ENCODE assay signal across 8 mouse cellular contexts in genomic region chr9:95279590-95280344, GRCm38 (mm10).
DNase-seq lines count a peak whose midpoint lies in the region; ATAC-seq and TF ChIP-seq lines count a peak whose summit lies in the region.

No protein-coding gene starts in this region.

- no peak overlapping the region for H3ac ChIP-seq in C2C12 (ENCODE audit: control insufficient read depth, insufficient read length, low read depth)

- H3K36me3 ChIP-seq in C2C12 (ENCODE audit: control insufficient read depth, insufficient read depth): no peaks in the 10 kb centered on the region
- H3K36me3 ChIP-seq in kidney, adult 2 months (ENCODE audit: control insufficient read depth, insufficient read depth, low read length): no peaks in the 10 kb centered on the region
- no peaks in the 10 kb centered on the region for H3K36me3 ChIP-seq in hindbrain, embryonic 14.5 days (replicated peaks; ENCODE audit: control insufficient read depth, insufficient read depth)
- no peaks in the 10 kb centered on the region for H3K36me3 ChIP-seq in forebrain, postnatal 0 days (ENCODE audit: insufficient read depth)

- no peak for TF ChIP-seq CTCF in C2C12 (IDR thresholded peaks at IDR 0.05; ENCODE audit: control insufficient read depth, insufficient read depth, insufficient read length)
- no peak for TF ChIP-seq CTCF in kidney, adult 2 months (conservative IDR thresholded peaks at IDR 0.05; ENCODE audit: insufficient read depth, insufficient read length, low read depth, low read length)
- no peak for TF ChIP-seq CTCF in forebrain, postnatal 0 days (IDR thresholded peaks at IDR 0.05; ENCODE audit: low read depth)

- H3K79me2 ChIP-seq in C2C12 (ENCODE audit: control insufficient read depth, insufficient read depth): no peaks in the 10 kb centered on the region

- no peaks in the 10 kb centered on the region for H3K27me3 ChIP-seq in C2C12 (ENCODE audit: control insufficient read depth, insufficient read depth, insufficient read length)
- H3K27me3 ChIP-seq in kidney, adult 2 months (replicated peaks; ENCODE audit: control insufficient read depth, insufficient read depth, low read length): no peaks in the 10 kb centered on the region
- no peaks in the 10 kb centered on the region for H3K27me3 ChIP-seq in hindbrain, embryonic 14.5 days (ENCODE audit: control insufficient read depth, insufficient read depth, low read length)
- H3K27me3 ChIP-seq in forebrain, postnatal 0 days (ENCODE audit: insufficient read depth, low read length): no peaks in the 10 kb centered on the region

- no peak for TF ChIP-seq POLR2A in kidney, adult 2 months (IDR thresholded peaks at IDR 0.05; ENCODE audit: low read depth, low read length)

- H3K27ac ChIP-seq in kidney, adult 2 months (ENCODE audit: insufficient read depth, low read depth, low read length): peak overlapping the region; percentile 35; the same call in 1 of the 2 replicates
- H3K27ac ChIP-seq in hindbrain, embryonic 14.5 days: no peak overlapping the region
- H3K27ac ChIP-seq in forebrain, postnatal 0 days (ENCODE audit: low read depth, low read length): no peak overlapping the region; the same call in 1 of the 2 replicates

- no peaks in the 10 kb centered on the region for H3K79me3 ChIP-seq in C2C12 (ENCODE audit: low read depth)

- H3K4me3 ChIP-seq in C2C12 (ENCODE audit: insufficient read depth, poor library complexity, severe bottlenecking): no peak overlapping the region
- no peak overlapping the region for H3K4me3 ChIP-seq in kidney, adult 2 months (ENCODE audit: insufficient read depth, low read depth, low read length)
- no peak overlapping the region for H3K4me3 ChIP-seq in hindbrain, embryonic 14.5 days (replicated peaks; ENCODE audit: low read length)
- H3K4me3 ChIP-seq in forebrain, postnatal 0 days (ENCODE audit: low read depth, low read length): no peak overlapping the region

- 0 out of 2 replicates have a peak, but pooled peaks cover 2% of the 10 kb centered on the region for H3K4me1 ChIP-seq in kidney, adult 2 months (ENCODE audit: control insufficient read depth, insufficient read depth, low read length)
- no peaks in the 10 kb centered on the region for H3K4me1 ChIP-seq in hindbrain, embryonic 14.5 days (replicated peaks; ENCODE audit: control insufficient read depth, insufficient read depth, low read length)
- no peaks in the 10 kb centered on the region for H3K4me1 ChIP-seq in forebrain, postnatal 0 days (ENCODE audit: insufficient read depth)

- H3K9ac ChIP-seq in hindbrain, embryonic 14.5 days: no peak overlapping the region
- H3K9ac ChIP-seq in forebrain, postnatal 0 days: no peak overlapping the region

- H3K4me2 ChIP-seq in hindbrain, embryonic 14.5 days (replicated peaks): no peak overlapping the region
- no peak overlapping the region for H3K4me2 ChIP-seq in forebrain, postnatal 0 days (ENCODE audit: low read depth)

- WGBS in kidney, adult 2 months: 56% methylated on average over 10 of the region's 10 CpGs
- WGBS in hindbrain, embryonic 14.5 days: 80% methylated on average over 10 of the region's 10 CpGs
- WGBS in forebrain, postnatal 0 days: 67% methylated on average over 10 of the region's 10 CpGs

- peak; percentile 15 to 40 for DNase-seq in CD8-positive naive resting alpha-beta T cell, adult 2 months (ENCODE audit: low read depth in 2 of 2, low spot score in 2 of 2)
- peak; percentile 20 for DNase-seq in gastrocnemius, postnatal 25 days
- DNase-seq in kidney, adult 2 months: peak; percentile 80
- peak; percentile 65 for DNase-seq in lung, postnatal 14 days
- no peak for DNase-seq in hindbrain, embryonic 14.5 days (ENCODE audit: low spot score)
- DNase-seq in forebrain, postnatal 0 days: no peak
- DNase-seq in cerebellum, adult 8-10 months: no peak

- ATAC-seq in hindbrain, embryonic 14.5 days (ENCODE audit: low FRiP score): no peak
- ATAC-seq in forebrain, postnatal 0 days: no peak

- H3K9me3 ChIP-seq in hindbrain, embryonic 14.5 days (ENCODE audit: control insufficient read depth, low read length): no peaks in the 10 kb centered on the region
- H3K9me3 ChIP-seq in forebrain, postnatal 0 days (ENCODE audit: low read length): no peaks in the 10 kb centered on the region

TF ChIP-seq in C2C12, 6 proteins besides CTCF, POLR2A, EP300 and RAD21:
- TF ChIP-seq FOSL1 (IDR thresholded peaks at IDR 0.05; ENCODE audit: insufficient read depth, low read length, poor library complexity, severe bottlenecking): peak; percentile 15
- TF ChIP-seq MYOD1 (IDR thresholded peaks at IDR 0.05; ENCODE audit: control insufficient read depth, insufficient read length, low read depth): peak; percentile 89
- TF ChIP-seq MAX (IDR thresholded peaks at IDR 0.05): no peak
TF ChIP-seq in C2C12: peak in this region for 2.

Comparison
In these comparisons a context has a peak if more than half of its experiments do, and no peak if none do; other contexts are left out.
1. DNase-seq: peak in CD8-positive naive resting alpha-beta T cell, adult 2 months (2 of 2), gastrocnemius, postnatal 25 days (single experiment), kidney, adult 2 months (single experiment) and lung, postnatal 14 days (single experiment); none in hindbrain, embryonic 14.5 days (single experiment), forebrain, postnatal 0 days (single experiment) and cerebellum, adult 8-10 months (single experiment).